Mouse (Mus musculus): Measurements from ENCODE around the gene Nfkbie.

DNA sequence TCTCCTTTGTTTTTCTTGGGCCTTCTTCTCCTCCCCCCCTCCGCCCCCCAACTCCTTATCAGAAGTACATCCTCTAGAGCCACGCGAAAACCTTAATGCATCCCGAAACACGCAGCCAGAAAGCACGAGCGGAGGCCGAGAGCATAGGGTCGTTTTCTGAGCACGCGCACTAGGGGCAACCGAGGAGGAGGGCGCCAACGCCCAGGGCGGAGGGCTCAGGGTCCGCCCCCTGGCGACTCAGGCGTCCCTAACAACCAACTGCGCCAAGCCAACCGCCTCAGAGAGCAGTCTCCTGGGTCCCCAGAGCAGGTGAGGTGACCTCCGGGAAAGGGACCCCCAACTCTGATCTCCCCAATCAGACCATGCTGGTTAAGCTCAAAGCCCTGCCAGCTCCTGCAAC lies 32.2 kb upstream of the Nfkbie start, which contains the start of gene Tcte1:
- TF ChIP-seq CTCF (IDR thresholded peaks at IDR 0.05; ENCODE audit: low read depth) (no peak), EP300 (IDR thresholded peaks at IDR 0.05; ENCODE audit: low read depth) (no peak)
